Mouse (Mus musculus): Measurements from ENCODE around the gene Zfp503.
A peak's percentile ranks its signal among the peaks of the same experiment; 100 is the strongest.

Gene Zfp503

DNA sequence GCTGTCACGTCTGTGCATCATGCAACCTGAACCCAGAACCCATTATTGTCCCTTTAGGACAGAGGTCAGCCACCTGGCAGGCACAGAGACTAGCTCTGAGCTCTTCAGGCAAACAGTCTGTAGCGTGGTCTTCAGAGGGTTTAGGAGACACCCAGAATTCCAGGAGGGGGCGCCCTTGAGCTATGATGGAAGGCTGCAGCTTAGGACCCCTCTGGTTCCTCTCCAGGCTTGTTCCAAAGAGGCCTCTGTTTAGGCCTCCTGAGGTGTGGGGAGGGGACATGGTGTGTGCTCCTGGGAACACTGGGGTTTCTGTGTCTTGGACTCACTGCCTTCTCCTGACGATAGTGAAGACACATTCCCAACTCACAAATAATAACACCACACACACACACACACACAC, 20.4 kb downstream of the Zfp503 start:
- DNase-seq (ENCODE audit: low spot score) = peak; percentile 88

DNA sequence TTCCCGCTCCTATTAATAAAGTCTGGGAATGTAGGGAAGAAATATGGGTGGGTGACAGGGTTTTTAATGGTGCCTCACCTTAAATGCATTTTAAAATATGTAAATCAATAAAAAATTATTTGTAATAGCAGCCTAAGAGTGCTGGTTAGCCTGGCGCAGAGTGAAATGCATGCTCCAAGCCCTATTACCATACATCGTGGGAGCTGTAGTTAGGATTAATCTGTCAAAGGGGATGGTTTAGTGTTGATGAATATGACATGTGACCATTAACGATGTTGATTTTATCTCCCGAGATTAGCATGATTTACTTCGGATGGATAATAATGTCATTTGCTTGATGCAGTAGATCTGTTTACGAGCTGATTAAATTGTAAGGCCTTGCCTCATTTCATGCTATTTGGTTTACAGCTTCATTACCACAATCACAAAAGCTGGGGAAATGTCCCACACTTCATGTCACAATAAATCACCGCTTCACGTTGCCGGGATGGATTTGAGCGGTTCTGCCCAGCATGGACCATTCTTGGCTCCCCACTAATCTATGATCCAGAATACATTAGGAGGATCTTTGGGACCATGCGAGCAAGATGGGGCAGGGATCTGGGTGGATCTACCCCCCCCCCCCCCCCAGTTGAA, 21.9 kb downstream of the Zfp503 start:
- DNase-seq (ENCODE audit: low spot score) = no peak

DNA sequence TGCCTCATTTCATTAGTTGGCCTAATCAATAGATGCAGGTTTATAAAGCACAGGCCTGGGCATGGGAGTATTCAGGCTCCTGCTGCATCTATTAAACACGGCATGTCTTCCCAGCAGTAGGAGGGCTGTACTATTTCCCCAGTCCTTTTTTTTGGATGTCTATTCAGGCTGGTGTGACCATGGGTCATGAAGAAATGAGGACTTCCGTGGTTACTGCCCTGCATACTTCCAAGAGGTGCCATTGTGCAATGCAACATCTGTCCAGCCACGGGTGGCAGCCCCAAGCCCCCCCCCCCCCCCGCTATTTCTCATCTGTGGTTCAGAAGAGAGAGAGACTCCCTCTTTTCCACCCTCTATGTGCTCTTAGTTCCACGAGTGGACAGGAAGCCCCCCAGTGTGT, 23.1 kb downstream of the Zfp503 start:
- DNase-seq (ENCODE audit: low spot score) = no peak

DNA sequence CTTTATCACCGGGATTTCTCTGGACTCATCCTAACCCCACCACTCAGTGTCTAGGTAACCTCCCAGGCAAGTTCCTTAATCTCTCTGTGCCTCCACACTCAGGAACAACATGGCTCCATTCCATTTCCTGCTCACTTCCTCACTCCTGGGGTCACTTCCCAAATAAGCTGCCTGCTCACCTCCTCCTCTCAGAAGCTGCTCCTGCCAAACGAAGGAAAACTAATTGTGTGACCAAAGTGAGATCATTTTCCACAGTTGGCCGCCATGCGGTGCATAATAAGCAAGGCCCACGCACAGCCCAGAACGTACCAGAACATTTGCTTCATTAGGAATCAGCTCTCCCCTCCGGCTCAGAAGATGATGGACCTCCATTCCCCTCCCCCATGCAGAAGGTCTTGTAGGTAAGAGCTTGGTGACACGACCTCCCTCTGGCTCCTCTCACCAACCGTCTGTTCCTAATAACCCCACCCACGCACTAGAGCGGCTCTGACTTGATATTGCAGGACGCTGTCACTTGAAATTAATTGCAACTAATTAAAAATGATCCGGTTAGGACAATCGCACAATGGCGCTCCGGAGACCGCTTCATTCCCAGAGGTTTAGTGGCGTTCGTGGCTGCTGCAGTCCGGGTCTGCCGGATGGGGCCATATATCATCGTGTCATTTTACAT, 26.9 kb downstream of the Zfp503 start:
- no peak for DNase-seq (ENCODE audit: low spot score)

DNA sequence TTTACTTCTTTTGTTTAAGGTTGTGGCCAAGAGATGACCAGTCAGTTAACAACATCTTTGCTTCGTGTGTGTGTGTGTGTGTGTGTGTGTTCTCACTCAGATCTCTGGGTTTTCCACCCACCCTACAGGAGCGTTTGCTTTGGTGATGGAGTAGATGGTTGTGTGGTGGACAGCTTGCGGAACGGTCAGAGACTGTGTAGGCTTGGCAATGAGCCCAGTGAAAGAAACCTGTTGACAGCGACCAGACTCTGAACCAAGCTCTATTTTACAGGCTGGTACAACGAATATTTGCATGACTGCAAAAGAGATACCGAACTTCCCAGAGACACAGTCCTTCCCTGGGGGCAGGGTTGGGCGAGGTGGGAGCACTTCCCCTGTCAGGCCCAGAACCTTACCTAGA, 30.2 kb downstream of the Zfp503 start:
- no peak for DNase-seq (ENCODE audit: low spot score)

DNA sequence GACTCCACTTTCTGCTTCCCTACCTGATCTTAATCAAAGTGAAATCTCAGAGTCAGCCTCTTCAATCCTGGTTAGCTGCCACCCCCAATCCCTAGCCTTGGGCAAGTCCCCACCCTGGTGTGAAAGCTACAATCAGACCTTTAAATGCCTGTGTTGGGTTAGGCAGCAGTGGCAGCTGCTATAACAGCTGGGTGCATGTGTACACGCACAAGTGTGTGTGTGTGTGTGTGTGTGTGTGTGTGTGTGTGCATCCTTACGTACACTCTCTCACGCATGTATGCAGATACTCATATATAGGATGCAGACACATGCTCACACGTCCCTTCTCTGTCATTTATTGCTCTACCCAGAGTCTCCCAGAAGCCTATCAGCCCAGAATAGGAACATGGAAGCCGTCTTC, 30.8 kb downstream of the Zfp503 start:
- DNase-seq (ENCODE audit: low spot score) = no peak

DNA sequence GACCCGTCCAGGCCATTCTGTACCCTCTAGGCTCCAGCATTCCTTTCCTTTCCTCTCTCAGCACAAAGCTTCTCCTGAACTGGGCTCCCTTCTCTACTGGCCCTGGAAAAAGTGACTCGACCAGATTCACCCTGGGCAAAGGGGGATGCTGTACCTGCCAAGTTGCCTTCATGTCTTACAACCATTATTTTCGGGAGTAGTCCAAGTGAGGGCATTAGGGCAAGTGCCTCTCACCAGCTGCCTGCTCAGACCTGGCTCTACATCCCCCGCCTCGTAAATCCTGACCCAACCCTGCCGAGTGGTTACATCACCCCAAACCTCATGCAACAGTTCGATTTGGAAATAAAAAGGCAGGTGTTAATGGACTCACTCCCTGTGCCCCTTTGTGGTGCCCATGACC, 36.9 kb downstream of the Zfp503 start:
- DNase-seq (ENCODE audit: low spot score) = no peak

DNA sequence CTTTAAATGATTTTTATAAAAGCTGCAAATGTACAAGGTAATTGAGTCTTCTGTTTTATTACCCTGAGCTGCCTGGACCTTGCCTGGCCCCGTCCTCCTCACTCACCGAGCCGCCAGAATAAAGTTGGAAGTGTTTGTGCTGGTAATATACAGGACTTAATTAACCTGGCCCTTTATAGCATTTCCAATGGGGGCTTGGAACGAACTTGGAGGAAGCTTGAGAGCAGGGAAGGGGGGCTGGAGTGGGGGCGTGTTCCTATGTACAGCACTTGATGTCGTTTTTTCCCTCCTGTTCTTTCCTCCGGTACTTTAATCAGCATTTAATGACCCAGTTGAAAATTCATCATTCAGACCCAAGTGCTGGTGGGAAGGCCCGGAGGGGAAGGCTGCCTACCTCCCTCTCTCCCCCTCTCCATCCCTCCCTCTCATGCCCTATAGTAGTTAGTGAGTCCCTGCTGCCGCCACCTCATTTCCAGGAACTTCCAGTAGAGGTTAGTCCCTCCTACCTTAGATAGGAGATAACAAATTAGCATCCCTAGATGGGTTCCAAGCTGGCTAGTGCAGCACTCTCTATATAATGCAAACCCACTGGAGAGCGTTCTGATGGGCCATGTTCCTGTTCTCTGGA, 37.4 kb downstream of the Zfp503 start:
- DNase-seq (ENCODE audit: low spot score) = no peak

DNA sequence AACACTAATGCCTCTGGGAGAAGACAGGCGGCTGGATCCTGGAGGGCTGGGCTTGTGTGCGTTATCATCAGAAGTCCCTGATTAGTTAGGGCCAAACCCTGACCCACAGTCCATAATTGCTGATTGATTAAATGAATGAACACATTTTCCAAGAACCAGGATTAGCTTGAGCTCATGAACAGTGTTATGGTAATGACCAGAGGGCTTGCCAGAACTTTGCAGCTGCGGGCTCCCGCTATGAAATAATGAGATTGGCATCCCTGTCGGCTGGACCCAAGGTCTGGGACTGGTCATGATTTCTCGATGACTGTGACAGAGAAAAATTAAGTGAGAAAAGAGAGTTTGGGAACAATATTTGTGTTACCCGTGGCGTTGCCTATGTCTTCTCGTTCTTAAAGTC, 44.5 kb downstream of the Zfp503 start:
- DNase-seq (ENCODE audit: low spot score) = no peak

DNA sequence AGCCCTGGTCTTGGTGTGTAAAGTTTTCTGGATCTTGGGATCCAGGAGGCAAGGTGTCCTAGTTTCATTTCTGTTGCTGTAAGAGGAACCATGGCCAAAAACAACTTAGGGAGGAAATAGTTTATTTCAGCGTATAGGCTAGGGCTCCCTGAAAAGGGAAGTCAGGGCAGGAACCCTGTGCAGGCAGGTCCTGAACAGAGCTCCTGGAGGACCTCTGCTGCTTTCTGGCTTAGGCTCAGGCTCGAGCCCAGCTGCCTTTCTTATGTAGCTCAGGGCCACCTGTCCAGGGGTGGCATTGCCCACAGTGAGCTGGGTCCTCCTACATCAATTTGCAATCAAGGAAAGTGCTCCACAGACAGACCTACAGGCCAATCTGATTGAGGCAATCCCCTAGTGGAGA, 47.8 kb downstream of the Zfp503 start:
- no peak for DNase-seq (ENCODE audit: low spot score)

DNA sequence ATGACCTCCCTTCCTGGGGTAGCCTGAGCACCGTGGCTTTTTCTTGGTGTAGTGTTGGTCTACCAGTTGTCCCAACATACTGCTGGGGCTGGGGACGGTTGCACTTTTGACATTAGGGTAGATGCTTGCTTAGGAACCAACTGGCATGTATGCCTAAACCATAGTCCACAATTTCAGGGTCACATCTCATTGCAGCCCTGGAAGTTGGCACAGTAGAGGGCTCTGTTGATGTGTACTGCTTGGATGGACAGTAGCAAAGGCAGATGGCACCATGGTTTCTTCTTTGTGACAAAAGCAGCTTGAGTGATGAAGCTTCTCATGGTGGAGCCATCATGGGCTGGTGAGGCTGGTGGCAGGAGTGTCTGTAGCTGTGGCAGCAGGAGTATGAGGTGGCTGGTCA, 52.3 kb downstream of the Zfp503 start:
- no peak for DNase-seq (ENCODE audit: low spot score)

DNA sequence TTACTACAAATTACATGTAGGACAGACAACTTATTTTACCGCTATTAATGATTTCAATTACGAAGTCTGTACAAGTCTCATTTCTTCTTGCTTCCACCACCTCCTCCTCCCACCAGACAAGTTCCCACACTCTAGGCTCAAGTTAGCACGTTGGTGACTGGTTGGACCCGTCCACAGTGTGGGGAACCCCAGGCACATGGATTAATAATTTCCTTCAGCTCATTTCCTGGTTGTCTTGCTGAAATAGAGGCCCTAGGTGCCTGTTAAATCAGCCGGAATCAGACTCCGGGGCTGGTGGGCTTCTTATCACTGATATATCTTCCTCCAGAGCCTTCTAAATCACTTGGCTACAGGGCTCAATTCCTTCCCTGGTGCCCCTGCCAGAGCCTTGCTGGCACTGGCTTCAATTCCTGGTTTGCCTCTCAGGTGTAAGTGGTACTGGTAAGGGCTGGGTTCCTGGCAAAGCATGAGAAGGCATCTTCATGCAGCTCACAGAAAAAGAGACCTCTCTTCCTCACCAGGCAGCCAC, 53.2 kb downstream of the Zfp503 start:
- DNase-seq (ENCODE audit: low spot score) = no peak
